Mouse (Mus musculus) testis, adult 2 months (tissue): ENCODE results near the gene Nme7. TPM values are rescaled to one million over a fixed set of nuclear protein-coding genes. Genes with fewer than 3 reads are reported as not detected.

Source experiments
- H3K27ac ChIP-seq: fragments of 200-500 bp; 2 replicates; pipeline ENCODE4 v1.5.1; 2012; ENCODE audit warnings: low read depth, low read length; ENCODE audit not compliant: control insufficient read depth, insufficient read depth
- H3K27me3 ChIP-seq: fragments of 200-500 bp; 2 replicates; pipeline ENCODE4 v1.6.1; 2012; ENCODE audit warnings: mild to moderate bottlenecking, low read length, moderate library complexity; ENCODE audit not compliant: control insufficient read depth, insufficient read depth
- H3K36me3 ChIP-seq: fragments of 200-500 bp; 2 replicates; pipeline ENCODE4 v1.6.1; 2012; ENCODE audit warnings: mild to moderate bottlenecking, low read length; ENCODE audit not compliant: control insufficient read depth, insufficient read depth
- H3K4me1 ChIP-seq: fragments of 200-500 bp; 2 replicates; pipeline ENCODE4 v1.6.1; 2012; ENCODE audit warnings: low read length; ENCODE audit not compliant: control insufficient read depth, insufficient read depth
- H3K4me3 ChIP-seq: fragments of 200-500 bp; 2 replicates; pipeline ENCODE4 v1.5.1; 2012; ENCODE audit warnings: low read depth, mild to moderate bottlenecking, low read length, moderate library complexity, mixed read lengths; ENCODE audit not compliant: control insufficient read depth
- CTCF ChIP-seq: fragments of 200-500 bp; IDR thresholded peaks from 2 replicates; pipeline ENCODE4 v1.5.1; 2012; ENCODE audit warnings: low read depth, mild to moderate bottlenecking, inconsistent platforms, low read length, moderate library complexity; ENCODE audit not compliant: control insufficient read depth, insufficient read depth, insufficient replicate concordance
- POLR2A ChIP-seq: fragments of 200-500 bp; IDR thresholded peaks from 2 replicates; pipeline ENCODE4 v1.6.1; 2012; ENCODE audit warnings: low read depth, mild to moderate bottlenecking, inconsistent platforms, low read length, moderate library complexity; ENCODE audit not compliant: control insufficient read depth
- polyA plus RNA-seq: library from polyadenylated mRNA; depleted of rRNA; stranded (reverse); fragments of >200 nt; gene quantifications from 2 replicates; pipeline ENCODE4 v1.2.3, GENCODE M21; 2012

Gene Nme7
- polyA plus RNA-seq, 1 experiment, result 42.8 TPM

GRCm38 (mm10) chr1:164279332-164279731, 24.6 kb upstream of the Nme7 start:
- no peak overlapping the region for H3K27ac ChIP-seq
- H3K4me3 ChIP-seq, result no peak overlapping the region
- H3K36me3 ChIP-seq, result peaks cover 2% of the 10 kb centered on the region
- TF ChIP-seq CTCF (no peak), POLR2A (no peak)
- H3K27me3 ChIP-seq, result no peaks in the 10 kb centered on the region
- H3K4me1 ChIP-seq, result peaks cover 2% of the 10 kb centered on the region

GRCm38 (mm10) chr1:164284007-164284406, 19.9 kb upstream of the Nme7 start:
- Histone ChIP-seq H3K36me3 (peaks cover 2% of the 10 kb centered on the region), H3K27me3 (no peaks in the 10 kb centered on the region), H3K4me3 (no peak overlapping the region), H3K4me1 (no peaks in the 10 kb centered on the region), H3K27ac (no peak overlapping the region)
- TF ChIP-seq POLR2A (no peak), CTCF (no peak)

- TF ChIP-seq POLR2A (no peak), CTCF (no peak)
- Histone ChIP-seq H3K27me3 (no peaks in the 10 kb centered on the region), H3K27ac (no peak overlapping the region), H3K4me1 (no peaks in the 10 kb centered on the region), H3K4me3 (no peak overlapping the region), H3K36me3 (no peaks in the 10 kb centered on the region; the same call in none of the 2 replicates)
Measured at GRCm38 (mm10) chr1:164287406-164287805, 16.5 kb upstream of the Nme7 start.

GRCm38 (mm10) chr1:164292040-164292439, 11.9 kb upstream of the Nme7 start:
- H3K36me3 ChIP-seq, result no peaks in the 10 kb centered on the region; the same call in 1 of the 2 replicates
- H3K4me3 ChIP-seq, result no peak overlapping the region
- no peaks in the 10 kb centered on the region for H3K27me3 ChIP-seq
- TF ChIP-seq POLR2A, result no peak
- no peak for TF ChIP-seq CTCF
- no peak overlapping the region for H3K27ac ChIP-seq
- no peaks in the 10 kb centered on the region for H3K4me1 ChIP-seq

GRCm38 (mm10) chr1:164294071-164294470, 9.8 kb upstream of the Nme7 start:
- no peaks in the 10 kb centered on the region for H3K27me3 ChIP-seq
- H3K27ac ChIP-seq, result no peak overlapping the region
- H3K4me1 ChIP-seq, result no peaks in the 10 kb centered on the region
- H3K4me3 ChIP-seq, result no peak overlapping the region
- H3K36me3 ChIP-seq, result peaks cover 2% of the 10 kb centered on the region; the same call in 1 of the 2 replicates
- TF ChIP-seq CTCF (no peak), POLR2A (no peak)

- peaks cover 5% of the 10 kb centered on the region for H3K36me3 ChIP-seq
- H3K4me3 ChIP-seq, result no peak overlapping the region
- no peaks in the 10 kb centered on the region for H3K27me3 ChIP-seq
- H3K4me1 ChIP-seq, result no peaks in the 10 kb centered on the region
- H3K27ac ChIP-seq, result no peak overlapping the region
- TF ChIP-seq POLR2A (no peak), CTCF (no peak)
Measured at GRCm38 (mm10) chr1:164296473-164296872, 7.4 kb upstream of the Nme7 start.

- Histone ChIP-seq H3K4me1 (no peaks in the 10 kb centered on the region), H3K27me3 (no peaks in the 10 kb centered on the region), H3K27ac (no peak overlapping the region), H3K4me3 (peak overlapping the region; percentile 64), H3K36me3 (peaks cover 7% of the 10 kb centered on the region)
- TF ChIP-seq CTCF (no peak), POLR2A (no peak)
Measured at GRCm38 (mm10) chr1:164301949-164302348, 2.0 kb upstream of the Nme7 start.

- H3K4me1 ChIP-seq, result no peaks in the 10 kb centered on the region
- H3K36me3 ChIP-seq, result peaks cover 1% of the 10 kb centered on the region; the same call in 1 of the 2 replicates
- peak within 1 kb of the TSS; percentile 96 for H3K4me3 ChIP-seq
- no peak for TF ChIP-seq CTCF
- TF ChIP-seq POLR2A, result peak; percentile 25
- H3K27me3 ChIP-seq, result no peaks in the 10 kb centered on the region
- peak within 1 kb of the TSS; percentile 91 for H3K27ac ChIP-seq
Measured at GRCm38 (mm10) chr1:164307124-164307751, 3.3 kb downstream of the Nme7 start, which contains the start of gene Blzf1. TSS of gene Blzf1 (minus strand) at chr1:164307489.
